Mouse (Mus musculus) 416B (cell line): ENCODE data around the gene Mrgprg.

Source experiments
- DNase-seq: peaks from one replicate; pipeline ENCODE4 v3.0.0; 2011; ENCODE audit warnings: low read depth

The Mrgprg gene

DNA sequence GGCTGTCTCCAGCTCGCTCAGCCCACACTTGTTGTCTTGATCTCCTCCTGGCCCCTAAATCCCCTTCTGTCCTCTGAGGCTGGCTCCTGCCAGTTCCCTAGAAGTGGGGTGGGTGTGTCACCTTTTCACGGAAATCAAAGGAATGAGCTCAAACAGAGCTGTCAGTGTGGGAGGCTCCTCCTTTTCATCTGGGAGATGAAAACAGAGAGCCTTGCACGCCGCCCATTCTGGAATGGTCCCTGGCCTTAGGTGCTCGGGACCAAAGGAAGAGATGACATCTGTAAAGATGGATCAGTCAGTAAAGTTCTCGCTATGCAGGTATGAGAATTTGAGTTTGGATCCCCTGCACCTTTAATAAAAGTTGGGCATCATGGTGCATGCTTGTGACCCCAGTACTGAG, at the start of gene Mrgprg:
TSS of gene Mrgprg (minus strand) at position 101 of the 400 bp plus-strand sequence.
- DNase-seq = no peak

DNA sequence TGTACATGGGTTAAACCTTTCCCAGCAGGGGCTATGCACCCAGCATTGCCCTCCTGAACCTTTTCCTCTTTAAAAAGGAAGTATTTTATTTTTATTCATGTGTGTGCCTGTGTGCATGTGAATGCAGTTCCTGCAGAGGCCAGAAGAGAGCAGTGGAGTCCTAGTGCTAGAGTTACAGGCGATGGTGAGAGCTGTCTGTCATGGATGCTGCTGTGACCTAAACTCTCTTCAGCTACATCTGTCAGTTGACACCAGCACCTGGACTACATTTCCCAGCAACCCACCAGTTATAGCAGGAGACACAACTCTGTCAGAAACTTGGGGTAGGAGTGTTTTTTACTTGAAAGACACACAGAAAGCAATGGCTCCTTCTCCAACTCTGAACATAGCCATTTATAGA, 42.1 kb upstream of the Mrgprg start:
- DNase-seq = peak; percentile 55

DNA sequence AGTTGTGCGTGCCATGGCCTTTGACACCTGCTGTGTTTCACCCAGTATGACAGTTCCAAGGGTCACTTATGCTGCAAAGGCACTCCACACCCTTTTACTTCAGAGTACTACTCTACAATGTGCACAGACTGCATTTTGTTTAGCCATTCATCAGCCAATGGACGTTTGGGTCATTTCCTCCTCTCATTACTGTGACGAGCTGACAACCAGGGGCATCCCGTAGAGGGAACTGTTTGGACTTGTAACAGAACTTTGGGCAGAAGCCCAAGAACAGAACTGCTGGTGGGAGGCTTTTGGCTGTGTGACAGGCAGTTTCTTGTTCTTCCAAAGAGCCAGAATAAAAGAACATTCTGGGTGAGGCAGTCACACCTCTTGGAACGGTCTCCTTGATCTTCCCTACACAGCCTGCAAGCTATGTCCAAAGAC, 38.4 kb upstream of the Mrgprg start:
- DNase-seq = no peak

DNA sequence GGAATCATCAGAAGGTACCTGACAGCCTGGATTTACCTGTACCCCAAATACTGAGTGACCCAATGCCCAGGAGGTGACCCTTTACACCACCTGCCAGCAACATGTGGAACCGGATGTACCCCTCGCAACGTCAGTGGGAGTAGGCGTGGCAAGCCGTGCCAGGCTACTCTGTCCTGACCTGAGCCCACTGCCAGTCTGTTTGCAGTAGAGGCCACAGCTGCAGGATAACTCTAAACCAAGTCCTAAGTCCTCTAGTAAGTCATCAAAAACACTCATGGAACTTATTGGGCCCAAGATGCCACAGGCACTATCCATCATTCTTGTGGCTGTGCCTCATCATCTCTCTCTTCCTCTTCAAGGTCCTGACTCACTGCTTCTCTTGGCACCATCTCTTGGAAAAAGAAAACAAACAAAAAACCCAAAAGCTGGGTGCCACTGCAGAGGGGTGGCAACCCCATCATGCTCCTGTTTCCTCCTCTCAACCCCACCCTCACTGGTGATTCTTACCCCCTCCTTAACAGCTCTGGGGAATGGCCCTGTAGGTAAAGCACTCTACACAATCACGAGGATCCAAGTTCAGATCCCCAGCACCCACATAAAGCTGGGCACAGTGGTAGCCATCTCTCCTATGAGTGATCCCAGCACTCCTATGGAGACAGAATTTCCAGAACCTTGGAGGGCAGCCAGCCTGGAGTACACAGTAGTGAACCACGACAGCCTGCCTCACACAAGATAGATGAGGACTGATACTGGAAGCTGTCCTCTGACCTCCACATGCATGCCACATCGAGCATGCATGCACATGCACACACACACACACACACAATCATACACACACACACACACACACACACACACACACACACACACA, 34.6 kb upstream of the Mrgprg start:
- DNase-seq = no peak

DNA sequence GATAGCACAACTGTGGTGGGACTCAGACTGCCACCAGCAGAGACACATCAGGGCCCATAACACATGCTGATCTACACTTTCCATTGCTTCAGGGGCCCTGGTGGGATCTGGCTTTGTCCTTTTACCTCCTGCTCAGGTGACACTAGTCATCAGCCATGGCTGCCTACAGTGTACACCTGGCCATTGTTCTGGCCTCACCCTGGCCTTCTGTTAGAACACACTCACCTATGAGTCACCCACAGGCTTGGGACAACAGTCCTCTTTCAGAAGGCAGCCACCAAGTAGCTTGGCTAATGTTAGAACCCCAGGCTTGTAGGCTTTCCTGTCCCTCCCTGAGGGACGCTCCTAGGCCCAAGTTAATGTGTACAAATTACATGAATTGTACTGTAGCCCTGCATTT, 34.0 kb upstream of the Mrgprg start:
- no peak for DNase-seq

DNA sequence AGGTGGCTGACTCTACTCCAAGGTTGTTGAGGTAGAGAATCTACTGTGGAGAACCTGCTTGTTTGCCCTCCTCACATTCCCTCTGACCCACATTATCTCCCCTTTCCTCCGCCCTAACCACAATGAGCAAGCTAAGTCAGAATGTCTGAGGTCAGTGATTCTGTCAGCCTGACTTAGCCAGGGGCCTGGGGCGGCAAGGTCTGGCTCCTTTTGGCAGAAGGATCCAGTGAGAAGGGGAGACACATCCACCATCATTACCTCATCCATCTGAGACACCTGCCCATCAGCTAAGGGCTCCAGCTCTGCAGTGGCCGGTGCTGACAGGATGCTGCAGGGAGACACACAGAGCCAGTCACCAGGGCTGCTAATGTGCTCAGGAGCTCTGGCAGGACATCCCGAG, 32.0 kb upstream of the Mrgprg start:
- DNase-seq = no peak

DNA sequence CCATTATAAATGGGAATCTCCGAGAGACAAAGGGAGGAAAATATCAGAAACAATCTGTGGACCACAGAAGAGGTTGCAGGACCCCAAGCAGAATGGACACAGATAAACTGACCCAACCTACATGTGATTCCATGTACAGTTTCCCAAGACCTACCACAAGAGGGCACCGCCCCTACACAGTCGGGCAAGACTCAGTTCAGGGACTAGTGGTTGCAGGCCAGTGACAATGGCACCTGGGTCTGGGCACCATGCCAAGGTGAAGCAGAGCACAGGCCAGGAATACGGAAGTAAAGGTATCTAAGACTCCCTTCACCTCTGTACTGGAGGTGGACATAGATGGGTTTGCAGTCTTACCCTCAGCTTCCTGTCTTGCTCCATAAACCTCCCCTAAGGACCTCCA, 26.3 kb upstream of the Mrgprg start:
- DNase-seq = peak; percentile 72

DNA sequence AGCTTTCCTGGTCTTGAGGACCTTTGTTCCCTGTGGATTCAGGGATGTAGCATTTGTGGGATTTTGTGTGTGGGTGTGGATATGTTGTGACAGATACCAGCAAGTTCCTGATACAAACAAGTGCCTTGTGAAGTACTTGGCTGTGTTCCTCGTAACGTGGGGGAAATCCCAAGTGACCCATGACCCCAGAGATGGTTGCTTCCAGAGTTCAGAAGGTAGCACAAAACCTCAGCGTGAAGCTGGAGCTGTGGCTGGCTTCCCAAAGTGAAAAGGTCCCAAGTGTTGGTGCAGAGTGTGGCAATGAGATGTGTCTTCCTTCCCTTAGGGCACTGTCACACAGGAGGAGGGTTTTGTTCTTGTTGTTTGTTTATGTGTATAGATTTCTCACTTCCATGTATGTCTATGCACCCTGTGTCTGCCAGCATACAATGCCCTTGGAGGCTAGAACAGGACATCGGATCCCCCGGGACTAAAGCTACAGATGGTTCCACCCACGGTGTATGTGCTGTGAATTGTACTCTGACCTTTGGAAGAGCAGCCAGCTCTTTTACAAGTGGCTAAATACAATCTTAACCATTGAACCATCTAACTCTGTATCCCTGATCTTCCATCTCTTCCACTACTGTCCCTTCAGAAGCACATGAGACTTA, 25.7 kb upstream of the Mrgprg start:
- no peak for DNase-seq

DNA sequence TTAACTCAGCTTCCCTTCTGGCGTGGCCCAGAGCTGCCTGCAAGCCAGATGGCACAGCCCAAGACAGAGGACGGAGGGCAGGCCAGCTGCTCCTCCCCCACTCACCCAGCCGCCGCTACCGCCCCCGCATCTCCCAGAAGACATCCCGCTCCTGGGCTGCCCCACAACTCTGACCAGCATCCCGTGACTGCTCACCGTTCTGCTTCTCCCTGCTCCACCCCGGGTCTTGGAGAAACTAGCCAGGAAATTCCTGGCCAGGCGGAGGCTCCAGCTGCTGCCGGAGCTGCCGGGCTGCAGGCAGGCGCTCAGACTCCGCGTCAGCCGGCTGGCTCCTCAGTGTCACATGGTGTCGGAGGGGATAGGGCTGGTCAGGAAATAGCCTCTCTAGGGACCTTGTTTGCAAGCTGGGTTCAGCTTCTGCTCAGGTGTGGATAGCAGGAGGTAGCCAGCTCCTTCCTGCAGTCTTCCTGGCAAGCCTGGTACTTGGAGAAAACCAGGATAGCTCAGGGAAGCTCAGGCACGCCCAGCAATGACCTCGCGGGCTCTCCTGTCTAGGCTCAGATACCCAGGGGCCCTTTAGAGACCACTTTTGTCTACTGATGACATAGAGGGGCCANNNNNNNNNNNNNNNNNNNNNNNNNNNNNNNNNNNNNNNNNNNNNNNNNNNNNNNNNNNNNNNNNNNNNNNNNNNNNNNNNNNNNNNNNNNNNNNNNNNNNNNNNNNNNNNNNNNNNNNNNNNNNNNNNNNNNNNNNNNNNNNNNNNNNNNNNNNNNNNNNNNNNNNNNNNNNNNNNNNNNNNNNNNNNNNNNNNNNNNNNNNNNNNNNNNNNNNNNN, 17.4 kb upstream of the Mrgprg start, which contains the start of gene Mrgpre:
TSS of gene Mrgpre (minus strand) at position 505 of the 834 bp plus-strand sequence.
- DNase-seq = no peak

DNA sequence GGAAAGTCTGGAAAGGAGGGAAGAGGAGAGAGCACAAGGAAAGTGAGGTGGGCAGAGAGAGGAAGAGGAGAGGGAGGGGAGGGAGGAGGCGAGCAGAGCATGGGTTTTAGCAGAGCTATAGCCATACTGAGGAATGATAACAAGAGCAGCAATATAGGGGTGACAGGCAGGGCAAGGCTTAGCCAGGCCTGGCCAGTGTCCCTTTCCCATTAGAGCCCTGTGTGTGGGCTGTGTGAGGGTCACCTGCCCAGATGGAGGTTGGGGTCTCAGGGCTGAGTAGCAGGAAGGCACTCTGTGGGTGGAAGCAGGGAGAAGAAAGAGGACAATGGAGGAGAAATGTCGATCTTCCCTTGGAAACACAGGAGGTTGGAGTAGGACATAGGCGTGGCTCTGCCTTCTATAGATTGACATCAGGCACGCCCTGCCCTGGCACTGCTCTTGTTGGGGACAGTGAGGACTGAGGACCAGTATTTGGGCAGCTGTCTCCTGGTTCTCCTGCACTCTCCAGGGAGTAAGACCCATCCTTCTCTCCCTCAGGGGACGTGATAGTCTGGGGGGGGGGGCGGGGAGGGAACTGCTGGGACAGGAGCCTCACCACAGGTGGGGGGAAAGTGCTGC, 16.7 kb upstream of the Mrgprg start:
- no peak for DNase-seq

DNA sequence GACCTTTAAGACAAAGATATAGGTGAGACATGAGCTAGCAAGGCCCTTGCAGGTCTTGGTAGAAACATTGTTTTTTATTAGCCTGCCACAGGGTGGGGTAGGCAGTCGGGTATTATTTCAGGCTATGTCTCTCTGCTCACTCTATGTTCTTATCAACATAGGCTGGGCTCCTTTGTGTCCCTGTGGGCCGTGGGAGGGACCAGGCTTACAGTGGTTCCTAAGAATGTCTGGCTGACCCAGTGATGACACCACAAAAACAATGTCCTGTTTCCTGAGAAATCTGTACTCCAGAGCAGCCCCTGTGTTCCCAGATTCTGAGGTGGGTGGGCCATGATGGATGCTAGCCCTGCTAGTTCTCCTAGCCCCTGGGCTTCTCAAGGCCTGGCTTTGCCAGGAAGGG, 10.6 kb upstream of the Mrgprg start:
- no peak for DNase-seq

DNA sequence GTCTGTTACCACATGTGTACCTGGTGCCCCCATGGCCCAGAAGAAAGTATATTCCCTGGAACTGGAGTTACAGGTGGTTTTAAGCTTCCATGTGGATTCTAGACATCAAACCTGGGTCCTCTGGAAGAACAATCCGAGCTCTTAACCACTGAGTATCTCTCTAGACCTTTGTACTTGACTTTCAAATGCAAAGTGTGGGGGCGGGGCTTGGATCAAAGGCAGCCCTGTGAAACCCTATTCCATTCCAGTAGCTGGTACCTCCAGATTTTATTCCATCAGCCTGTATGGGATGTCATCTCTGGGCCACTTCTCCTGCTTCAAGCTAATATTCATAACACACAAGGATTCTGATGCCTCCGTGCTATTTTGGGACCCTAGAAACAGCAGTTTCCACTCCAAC, 9.3 kb upstream of the Mrgprg start:
- DNase-seq = no peak

DNA sequence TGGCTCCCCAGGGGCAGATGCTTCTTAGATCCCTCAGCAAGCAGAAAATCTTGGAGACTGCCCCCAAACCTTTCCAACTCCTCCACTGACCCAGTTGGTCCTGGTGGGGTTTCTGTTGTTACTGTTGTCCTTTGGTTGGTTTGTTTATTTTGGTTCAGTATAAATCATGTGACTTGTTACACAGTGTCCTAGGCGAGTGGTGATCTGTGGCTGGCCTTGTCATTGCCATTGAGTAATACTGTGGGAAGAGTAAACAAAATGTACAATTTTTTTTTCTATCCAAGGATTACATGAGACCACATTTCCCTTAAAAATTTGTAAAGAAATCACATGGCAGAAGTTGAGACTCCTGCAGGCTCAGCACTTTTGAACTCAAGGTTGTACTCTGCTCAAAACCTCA, 2.7 kb upstream of the Mrgprg start:
- no peak for DNase-seq

DNA sequence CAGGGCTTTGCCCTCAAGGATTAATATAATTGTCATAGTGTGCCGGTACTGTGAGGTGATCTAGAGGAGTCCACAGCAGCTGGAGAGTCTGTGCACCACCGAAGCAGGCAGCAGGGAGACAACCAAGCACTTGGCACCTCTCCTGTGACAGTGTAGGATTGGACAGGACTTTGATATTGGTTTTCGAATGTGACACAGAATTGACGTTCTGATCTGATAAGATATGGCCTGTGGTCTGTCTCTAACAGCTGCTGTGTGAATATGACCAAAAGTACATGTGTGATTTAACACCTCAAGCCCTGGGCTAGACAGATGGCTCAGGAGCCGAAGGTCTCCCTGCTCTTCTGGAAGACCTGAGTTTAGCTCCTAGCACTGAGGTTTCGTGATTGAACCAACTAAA, 1.5 kb upstream of the Mrgprg start:
- DNase-seq = peak; percentile 34

DNA sequence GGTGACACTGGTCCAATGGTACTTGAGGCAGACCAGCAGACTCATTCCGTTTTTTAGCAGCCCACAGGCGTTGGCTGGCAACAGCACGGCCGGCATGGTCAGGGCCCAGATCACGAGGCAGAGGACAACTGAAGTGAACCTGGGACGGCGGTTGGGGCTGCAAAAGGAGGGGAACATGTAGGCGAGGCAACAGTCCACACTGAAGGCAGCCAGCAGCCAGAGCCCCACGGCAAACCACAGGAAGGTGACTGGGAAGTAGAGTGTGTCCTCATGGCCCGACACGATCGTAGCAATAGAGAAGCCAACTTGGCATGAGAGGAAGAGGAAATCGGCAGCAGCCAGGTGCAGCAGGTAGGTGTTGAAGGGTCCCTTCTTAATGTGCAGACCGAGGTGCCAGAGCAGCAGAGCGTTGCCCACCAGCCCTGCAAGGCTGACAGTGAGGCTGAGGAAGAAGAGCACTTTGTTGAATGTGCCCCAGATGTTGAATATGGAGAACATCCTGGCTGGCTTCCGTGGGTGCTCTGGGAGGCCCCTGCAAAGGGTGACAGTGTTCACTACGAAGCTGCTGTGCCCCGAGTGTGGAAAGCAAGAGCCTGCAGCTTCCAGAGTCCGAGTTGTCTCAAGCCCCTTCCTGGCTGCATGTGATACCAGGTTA, 1.8 kb downstream of the Mrgprg start:
- DNase-seq = no peak

DNA sequence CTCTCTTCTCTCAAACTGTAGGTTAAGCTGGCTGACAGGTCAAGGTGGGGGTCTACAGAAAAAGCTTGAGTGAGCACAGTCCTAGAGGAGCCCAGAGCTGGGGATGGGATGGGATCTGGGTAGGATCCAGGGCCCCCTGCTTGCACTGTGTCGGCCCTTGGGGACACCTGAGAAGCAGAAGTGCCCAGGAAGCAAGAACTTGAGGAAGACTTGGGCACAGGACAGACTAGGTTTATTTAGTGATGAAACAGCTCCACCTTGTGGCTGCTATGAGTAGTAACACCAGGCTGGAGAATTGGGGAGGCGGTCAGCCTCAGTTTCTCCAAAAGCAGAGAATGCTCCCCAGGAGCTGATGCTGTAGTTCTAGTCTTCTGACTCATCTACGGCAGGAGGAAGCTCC, 3.0 kb downstream of the Mrgprg start:
- DNase-seq = peak; percentile 73

DNA sequence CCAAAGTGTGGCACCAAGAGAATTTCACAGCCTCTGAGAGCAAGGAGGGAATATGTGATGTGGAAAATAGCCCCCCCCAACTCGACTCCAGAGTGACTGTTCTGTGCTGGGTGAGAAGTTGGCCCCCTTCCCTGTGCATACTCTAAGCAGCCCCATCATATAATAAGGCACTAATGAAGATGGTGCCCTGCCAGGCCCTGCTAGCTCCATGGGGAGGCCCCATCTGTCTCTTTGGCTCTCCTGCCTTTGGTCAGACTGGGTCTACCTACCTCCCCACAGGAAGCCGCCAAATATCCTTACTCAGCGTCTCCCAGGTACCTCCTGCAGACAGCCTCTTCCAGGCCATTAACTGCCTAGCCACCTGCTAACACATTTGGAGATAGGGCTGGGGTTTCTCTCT, 7.8 kb downstream of the Mrgprg start:
- DNase-seq = no peak

DNA sequence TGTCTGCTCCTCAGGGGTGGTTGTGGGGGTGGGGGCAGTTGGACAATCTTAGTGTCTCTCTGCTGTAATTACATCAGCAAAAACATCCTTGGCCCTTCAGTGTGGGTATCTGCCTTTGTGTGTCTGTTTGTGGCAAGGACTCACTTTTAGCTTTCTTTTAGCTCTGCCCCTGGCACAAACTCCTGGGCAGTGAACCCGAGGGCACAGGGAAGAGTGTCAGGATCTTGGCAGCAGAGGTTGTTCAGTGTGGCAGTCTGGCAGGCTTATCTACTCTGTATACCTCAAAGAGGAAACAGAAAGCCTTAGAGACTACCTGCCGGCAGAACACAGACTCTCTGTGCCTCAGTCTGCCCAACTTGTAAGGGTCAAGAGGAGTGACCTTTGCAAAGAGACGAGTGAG, 9.1 kb downstream of the Mrgprg start:
- DNase-seq = no peak

DNA sequence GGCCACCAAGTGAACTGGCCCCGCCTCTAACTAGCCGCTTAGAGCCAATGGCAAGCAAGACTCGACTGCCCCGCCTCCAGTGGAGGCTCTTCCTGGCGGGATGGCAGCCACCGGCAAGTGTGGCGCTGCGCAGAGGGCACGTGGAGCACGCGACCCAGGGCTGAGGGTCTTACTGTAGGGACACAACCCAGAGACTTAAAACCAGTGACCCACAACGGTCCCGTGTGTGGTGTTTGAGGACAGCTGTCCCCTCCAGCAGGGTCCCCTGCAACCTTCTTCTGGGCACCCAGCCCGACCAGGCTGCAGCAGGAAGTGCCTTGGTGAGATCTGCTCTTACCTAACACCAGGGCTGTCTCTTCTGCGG, 9.8 kb downstream of the Mrgprg start:
- peak; percentile 87 for DNase-seq

DNA sequence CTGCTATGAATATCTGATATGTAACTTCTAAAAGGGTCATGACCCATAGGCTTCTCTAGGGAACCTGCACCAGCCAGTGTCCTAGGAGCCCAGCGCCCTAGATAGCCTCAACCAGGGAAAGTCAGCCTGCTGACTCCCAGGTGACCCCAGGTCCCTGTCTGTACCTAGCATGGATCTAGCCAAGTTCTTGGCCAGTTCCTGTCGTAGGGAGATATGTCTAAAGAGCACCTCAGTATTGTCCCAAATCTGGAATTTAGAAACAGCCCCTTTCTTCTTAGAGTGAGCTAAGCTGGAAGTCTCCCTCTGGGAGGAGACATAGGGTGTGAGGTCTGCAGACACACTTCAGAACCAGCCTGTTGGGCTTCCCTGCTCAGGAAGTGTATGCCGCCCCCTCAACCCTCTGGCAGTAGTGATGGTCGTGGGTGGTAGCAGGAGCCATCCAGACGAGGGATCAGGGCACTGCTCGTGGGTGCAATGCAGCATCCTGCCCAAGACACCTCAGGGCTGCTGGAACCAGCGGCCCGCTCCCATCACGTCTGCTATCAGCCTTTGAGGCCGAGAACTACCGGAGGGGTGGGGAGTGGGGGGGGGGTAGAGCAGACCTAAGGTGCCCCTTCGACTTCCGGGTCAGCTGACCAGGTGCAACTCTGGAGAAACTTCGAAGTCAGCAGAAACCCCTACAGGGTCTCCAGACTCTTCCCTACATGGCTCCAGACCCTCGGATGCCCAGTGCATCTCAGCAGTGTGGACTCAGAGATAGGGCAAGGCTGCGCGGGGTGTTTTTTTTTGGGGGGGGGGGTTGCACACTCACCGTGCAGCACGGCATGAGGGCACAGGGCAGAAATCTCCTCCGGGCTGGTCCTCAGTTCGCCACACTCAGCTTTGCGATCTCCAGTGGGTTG, 10.4 kb downstream of the Mrgprg start, which contains the start of gene Osbpl5:
TSS of gene Osbpl5 (minus strand) at position 861 of the 902 bp plus-strand sequence.
- DNase-seq = no peak
